Mouse (Mus musculus): ENCODE data around the gene Mapk1.
A peak's percentile ranks its signal among the peaks of the same experiment; 100 is the strongest.

The Mapk1 gene

DNA sequence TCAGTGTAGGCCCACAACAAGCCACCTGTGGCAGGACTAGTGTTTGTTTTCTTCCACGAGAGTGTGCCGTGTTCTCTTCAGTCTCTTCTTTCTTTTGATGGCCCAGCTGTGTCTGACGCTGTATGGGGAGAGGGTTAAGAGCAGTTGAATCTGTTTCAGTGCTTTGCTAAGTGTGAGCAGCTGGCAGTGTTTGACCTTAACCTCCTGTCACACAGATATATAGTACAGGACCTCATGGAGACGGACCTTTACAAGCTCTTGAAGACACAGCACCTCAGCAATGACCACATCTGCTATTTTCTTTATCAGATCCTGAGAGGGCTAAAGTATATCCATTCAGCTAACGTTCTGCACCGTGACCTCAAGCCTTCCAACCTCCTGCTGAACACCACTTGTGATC is 34.9 kb downstream of the Mapk1 start:
- no peak for DNase-seq

DNA sequence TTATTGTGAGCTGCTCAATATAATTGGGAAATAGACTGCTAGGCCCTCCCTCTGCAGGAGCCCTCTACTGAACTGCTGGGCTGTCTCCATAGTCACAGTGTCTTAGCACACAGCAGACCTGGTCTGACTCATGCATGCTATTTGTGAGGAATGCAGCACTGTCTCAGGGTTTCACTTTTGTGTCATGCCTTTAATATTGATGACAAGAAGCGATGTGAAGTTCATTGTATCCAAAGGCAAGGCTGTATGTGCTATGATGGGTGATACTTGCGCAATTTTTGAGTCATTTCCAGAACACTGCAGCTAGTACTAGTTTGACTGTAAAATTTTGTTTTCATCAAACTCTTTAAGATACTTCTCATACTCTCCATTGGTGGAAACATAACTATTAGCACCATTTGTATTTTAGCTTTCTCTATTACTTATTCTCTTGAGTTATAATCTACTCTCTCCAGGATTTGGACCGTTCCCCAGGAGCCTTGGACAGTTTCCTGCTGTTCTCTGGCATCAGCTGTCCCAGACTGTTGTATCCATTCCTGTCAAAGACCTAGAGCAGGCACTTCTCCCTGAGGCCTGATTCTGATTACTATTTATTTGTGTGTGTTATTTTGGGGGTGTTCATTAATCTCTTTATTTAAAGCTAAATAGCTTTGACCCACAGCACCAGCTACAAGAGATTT is 41.4 kb downstream of the Mapk1 start:
- DNase-seq, result no peak

- no peak for DNase-seq
These were observed 47.0 kb downstream of the Mapk1 start for GRCm38 (mm10) chr16:17029971-17030695.

GRCm38 (mm10) chr16:17033754-17034153 is 50.6 kb downstream of the Mapk1 start:
- no peak for DNase-seq

GRCm38 (mm10) chr16:17040716-17041115 is 57.5 kb downstream of the Mapk1 start:
- DNase-seq, result no peak

GRCm38 (mm10) chr16:17041417-17041816 is 58.2 kb downstream of the Mapk1 start:
- DNase-seq, result no peak

DNA sequence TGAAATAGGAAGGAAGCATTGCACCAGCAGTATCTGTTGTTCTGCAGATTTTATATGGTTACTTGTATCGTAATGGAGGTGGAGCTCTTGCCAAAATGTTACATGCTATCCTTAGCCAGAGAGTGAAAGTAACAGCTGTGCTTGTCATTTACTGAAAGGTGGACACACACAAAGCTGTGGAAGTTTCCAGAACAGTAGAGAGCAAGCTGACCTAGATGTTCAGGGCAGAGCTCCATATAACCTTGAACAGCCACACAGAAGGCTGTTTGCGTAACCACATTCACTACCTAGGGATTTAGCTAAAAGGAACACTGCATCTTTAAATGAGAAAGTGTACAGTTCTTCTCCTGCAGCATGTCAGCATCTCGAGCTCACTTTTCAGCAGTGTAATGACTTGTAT is 61.1 kb downstream of the Mapk1 start:
- DNase-seq, result no peak

GRCm38 (mm10) chr16:17045287-17045686 is 62.1 kb downstream of the Mapk1 start:
- DNase-seq, result no peak

- no peak for DNase-seq
These were observed 66.7 kb downstream of the Mapk1 start for GRCm38 (mm10) chr16:17049886-17050285.

- no peak for DNase-seq
These were observed 68.9 kb downstream of the Mapk1 start for GRCm38 (mm10) chr16:17052087-17052486.

DNA sequence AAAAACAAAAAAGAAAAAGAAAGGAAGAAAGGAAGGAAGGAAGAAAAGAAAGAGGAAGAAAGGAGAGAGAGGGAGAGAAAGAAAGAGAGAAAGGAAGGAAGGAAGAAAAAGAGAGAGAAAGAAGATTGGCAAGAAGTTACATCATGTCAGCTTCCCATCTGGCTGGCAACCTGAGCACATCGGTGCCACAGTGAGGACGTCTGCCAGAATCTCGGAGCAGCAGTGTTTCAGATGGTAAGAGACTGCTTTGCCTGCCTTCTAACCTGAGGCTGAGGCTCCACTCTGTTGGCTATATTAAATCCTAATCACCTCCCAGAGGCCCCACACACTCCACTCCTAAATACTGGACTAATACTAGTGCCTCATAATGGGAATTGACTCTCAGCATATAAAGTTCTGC is 70.7 kb downstream of the Mapk1 start:
- DNase-seq, result no peak

- DNase-seq, result no peak
These were observed 72.4 kb downstream of the Mapk1 start for GRCm38 (mm10) chr16:17055584-17055983.

DNA sequence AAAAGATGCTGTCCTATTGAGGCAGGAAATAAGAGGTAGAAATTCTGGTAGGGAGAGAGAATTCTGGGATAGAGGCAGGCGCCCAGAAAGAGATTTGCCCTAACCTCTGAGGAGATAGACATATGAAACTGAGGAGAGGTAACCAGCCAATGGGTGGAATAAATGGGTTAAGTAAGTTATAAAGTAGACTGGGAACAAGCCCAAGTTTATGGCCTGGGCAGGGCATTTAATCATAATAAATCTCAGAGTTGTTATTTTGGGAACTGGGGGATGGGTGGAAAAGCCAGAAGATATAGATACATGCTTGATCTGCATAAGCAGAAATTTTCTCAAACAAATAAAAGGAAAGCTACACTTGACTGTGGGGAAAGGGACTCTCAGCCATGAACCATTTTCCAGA is 79.2 kb downstream of the Mapk1 start:
- no peak for DNase-seq

GRCm38 (mm10) chr16:17067552-17067951 is 84.4 kb downstream of the Mapk1 start:
- no peak for DNase-seq

GRCm38 (mm10) chr16:17069511-17070443 is 86.6 kb downstream of the Mapk1 start, which contains the start of gene Ypel1:
Gene Ypel1 (plus strand): TSS chr16:17069696.
- peak; percentile 87 for DNase-seq

DNA sequence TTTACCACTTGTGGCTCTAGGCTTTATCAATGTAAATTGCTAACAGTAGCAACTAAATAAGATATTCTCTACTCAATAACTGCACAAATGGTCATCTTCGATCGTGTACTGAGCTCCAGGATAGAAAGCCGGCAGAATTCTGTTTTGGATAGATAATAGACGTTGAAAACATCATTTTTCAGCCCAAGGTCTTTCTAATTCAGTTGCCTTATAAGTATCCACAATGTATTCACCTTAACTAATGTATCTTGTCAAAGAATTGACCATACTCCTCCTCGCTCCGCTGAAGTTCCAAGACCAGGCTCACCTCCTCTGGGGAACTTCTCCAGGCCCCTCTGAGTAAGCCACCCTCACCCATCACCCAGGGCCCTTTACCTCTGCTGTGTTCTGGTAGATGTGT is 87.5 kb downstream of the Mapk1 start:
- DNase-seq, result no peak

DNA sequence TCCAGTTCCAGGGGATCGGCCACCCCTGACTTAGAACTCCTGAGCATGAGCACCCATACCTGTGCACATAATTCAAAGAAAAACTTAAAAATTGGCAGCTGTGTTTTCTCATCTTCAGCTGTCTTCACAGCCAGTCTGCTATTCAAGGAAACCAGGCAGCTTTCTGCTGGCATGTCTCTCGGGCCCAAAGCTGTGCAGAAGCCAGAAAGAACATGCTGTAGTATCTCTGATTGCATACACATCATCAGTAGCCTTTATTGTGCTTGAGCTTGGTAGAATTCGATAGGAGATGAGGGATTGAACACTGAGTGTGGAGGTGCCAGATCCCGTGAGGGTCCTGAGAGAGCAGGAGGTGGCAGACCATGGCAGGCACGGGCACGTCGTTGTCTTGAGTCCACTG is 89.8 kb downstream of the Mapk1 start:
- no peak for DNase-seq

DNA sequence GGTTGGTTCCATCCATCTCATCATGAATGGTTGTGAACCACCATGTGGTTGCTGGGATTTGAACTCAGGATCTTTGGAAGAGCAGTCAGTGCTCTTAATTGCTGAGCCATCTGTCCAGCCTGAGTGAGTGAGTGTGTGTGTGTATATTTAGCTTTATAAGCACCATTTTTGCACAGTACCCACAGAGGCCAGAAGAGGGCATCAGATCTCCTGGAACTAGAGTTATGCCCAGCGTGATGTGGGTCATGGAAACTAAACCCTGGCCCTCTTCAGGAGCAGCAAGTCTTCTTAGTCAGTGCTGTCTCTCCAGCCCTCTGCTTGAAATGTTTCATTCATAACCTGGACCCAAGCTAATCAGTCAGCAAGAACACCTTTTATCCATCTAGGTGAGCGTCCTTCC is 93.1 kb downstream of the Mapk1 start:
- DNase-seq, result no peak

- no peak for DNase-seq
These were observed 93.7 kb downstream of the Mapk1 start for GRCm38 (mm10) chr16:17076869-17077268.

GRCm38 (mm10) chr16:17078101-17078500 is 94.9 kb downstream of the Mapk1 start:
- no peak for DNase-seq

DNA sequence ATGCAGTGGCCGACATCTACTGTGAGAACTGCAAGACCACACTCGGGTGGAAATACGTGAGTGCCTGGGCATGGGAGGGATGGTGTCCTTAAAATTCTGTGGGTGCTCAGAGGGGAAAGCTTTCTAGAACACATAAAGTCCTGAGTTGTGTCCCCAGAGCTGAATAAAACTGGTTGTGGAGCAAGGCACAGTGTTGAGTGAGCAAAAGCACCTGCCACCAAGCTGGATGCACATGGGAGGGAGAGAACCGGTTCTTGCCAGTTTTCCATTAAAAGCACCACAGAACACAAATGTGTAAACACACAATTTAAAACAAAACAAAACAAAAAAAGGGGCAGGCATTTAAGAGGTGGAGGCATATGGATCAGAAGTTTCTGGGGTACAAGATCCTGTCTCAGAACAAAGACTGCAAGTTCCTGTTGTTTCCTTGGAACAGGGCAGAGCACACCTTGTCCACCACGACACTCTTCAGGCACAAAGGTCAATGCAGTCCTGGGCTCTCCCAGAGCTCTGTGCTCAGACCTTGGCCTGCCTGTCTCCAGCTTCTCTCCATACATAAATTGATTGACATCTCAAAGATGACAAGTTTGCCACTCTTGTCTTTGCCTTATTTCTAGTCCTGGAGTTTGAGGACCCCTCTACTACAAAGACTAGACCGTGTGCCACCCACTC is 99.1 kb downstream of the Mapk1 start:
- no peak for DNase-seq

DNA sequence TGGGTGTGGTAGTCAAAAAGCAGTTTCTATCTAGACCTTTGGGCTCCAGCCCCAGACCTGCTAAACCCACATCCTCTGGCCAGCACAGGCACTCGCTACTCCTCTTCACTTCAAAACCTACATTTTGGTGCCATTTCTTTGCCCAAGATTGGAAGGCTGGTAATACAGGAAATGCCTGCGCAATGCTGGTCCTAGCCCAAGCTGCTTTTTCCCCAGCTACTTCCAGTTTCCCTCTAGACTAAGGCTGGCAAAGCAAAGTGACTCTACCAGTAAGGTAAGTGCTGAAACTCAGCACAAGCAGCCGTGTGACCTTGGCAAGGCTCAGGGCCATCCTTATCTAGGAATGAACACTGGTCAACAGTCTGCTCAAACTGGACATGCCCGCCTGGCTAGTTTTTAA is 102.5 kb downstream of the Mapk1 start:
- DNase-seq, result no peak

GRCm38 (mm10) chr16:17086241-17086640 is 103.1 kb downstream of the Mapk1 start:
- no peak for DNase-seq
